Mouse (Mus musculus) neural tube, embryonic 10.5 days (tissue): ENCODE results near the gene Rbfox1.

Experiments used
- DNase-seq: peaks from one replicate; pipeline ENCODE4 v3.0.0-alpha.2; 2017; ENCODE audit warnings: low spot score; ENCODE audit errors: extremely low spot score

The Rbfox1 gene

DNA sequence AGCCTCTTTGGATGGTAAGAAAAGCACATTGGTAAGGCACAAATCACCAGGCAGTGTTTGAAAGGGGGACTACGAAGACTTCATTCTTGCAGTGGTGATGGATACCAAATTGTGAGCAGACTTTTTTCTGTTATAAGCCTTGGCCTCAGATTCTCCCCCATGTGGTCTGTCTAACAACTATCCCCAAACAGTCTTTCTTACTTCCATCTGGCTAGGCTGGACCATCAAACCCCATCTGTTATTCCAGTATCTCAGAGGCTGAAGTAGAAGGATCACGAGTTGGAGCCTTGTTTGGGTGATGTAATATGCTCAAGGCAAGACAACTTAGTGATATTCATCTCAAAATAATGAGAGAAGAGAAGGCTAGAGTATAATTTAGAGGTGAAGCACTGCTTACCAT, 922.7 kb downstream of the Rbfox1 start:
- no peak for DNase-seq

- no peak for DNase-seq
These were observed 928.7 kb downstream of the Rbfox1 start for GRCm38 (mm10) chr16:6813871-6814270.

DNA sequence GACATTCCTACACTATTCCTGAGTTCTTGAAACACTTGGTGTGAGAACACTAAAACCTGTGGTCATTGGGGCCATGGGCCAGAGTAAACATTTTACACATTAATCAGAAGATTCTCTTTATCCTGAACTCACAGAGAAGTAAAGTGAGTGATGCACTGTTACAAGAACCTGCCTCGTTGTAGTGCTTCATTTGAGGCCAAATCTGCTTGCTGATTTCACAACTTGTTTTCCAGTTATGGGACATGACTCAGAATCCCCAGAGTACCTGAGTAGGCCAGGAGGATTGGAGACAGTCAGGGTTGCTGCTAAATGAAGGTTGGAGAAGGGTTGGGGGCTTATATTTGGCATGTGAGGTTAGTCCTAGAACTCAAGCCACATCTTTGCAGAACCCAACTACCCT, 936.6 kb downstream of the Rbfox1 start:
- DNase-seq, result no peak

DNA sequence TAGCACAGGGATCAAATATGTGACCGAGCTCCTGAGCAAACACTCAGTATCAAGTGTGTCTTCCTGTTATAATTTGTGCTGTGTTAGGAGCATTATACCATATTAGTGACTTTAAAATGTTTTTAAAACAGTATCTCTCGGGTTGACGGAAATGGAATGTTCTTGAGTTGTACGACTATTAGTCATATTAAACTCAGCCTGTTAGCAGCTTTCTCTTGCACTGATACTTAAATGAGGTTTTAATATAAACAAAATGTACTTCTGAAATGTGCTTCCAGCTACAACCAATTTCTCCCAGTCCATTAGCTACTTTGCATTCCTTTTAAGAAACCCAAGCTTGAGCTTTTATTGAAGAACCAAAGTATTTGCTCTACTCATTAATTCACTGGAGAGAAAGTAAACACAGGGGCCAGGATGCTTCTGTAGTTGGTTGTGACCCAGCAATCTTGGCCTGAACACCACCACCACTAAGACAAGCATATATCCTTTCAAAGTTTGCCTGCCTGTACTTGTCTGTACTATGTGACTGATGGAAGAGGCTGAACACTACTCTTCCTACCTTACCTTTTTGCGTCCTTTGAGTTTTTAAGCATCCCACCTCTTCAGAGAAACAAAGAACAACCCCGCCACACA, 944.9 kb downstream of the Rbfox1 start:
- DNase-seq, result no peak

DNA sequence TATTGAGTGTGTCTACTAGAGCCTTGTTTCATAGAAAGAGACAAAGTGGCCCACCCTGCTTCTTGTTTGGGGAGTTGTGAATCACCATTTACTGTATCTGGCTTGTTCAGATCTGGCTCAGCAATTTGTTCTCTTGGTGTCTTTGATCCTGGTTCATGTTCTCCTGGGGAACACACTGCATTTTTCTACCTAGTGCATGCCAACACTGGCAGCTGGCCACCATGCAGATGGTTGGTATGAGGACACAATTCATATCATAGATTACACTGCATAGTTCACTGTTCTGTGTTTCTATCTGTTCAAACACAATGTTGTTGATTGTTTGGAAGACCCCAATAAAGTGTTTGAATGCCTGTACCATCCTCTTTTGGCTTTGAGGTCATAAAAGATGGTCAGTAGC, 948.3 kb downstream of the Rbfox1 start:
- no peak for DNase-seq

DNA sequence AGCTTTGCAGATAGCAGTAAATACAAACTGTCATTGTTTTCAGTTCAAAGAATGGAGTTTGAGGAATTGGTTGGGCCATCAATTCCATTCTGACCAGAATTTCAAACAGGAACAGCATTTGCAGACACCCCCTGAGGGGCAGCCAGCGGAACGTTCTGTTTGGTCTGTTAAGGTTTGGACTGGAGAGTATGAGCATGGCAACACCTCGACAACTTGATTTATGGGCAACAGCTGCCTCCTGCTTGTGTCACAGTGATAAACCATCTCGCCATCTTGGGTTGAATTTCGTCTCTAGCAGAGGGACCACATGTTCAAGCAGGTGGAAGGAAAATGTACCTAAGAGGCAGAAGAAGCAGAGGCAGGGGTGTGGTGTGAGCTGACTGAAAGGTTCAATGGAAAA, 949.9 kb downstream of the Rbfox1 start:
- DNase-seq, result peak; percentile 26

DNA sequence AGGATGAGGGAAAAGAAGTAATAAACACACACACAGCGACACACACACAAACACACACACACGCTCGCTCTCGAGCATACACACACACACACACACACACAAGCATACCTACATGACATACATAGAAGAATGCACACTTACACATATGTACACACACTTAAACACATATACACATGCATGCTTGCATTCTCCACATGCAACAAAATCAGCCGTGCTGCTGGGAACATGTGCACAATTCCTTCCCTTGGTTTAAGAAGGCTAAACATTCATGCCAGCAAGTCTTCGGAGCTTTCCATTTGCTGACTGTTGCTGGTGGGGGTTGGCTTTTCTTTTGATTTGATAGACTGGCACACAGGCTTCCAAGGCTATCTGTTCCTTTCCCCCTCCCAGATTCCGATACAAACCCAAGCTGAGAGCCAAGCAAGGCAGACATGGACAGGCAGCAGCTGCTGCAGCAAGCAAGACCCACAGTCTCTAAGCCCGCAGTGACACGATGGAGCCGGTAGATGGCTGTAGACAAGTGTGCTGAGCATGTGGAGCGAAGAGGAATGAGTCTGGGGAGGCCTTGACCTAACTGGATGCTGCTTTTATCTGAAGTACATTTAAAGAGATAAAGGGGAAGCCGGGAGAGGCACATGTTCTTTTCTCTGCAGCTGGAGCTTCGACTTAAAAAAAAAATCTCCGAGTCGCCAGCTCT, 954.3 kb downstream of the Rbfox1 start:
- peak; percentile 57 for DNase-seq

- no peak for DNase-seq
These were observed 954.9 kb downstream of the Rbfox1 start for GRCm38 (mm10) chr16:6840007-6840406.

DNA sequence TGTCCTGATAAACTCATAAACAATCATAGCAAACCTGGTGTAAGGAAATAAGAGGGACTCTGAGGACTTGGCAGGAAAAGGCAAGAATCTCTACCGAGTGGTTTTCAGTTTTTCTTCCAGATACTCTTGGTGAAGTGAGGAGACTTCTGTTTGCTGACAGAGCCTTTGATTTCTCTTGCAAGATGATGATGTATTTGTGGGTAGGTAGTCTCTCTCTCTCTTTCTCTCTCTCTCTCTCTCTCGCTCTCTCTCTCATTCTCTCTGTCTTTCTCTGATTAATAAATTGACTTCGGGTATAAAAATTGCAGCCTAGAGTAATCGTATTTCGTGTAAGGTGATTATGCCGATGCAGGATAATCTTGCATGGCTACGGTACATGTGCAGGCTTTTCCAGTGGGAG, 955.3 kb downstream of the Rbfox1 start:
- DNase-seq, result no peak

GRCm38 (mm10) chr16:6842066-6842785, 957.1 kb downstream of the Rbfox1 start:
- peak; percentile 16 for DNase-seq

DNA sequence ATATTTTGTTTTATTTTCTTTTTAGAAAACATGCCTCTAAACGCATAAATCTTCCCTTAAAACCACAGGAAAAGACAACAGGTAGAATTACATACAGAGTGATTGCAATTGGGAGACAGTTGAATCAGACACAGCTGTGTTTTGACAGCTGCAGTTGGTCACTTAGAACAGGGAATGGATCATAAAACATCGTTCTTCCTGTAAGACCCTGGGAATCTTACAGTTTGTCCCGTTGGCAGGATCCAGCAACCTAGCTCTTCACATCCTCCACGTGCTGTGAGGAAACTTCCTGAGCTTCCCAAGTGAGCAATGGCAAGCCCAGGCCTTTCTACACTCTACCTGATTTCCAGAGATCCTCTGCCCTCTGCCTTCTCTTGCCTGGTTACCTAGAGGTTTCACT, 959.5 kb downstream of the Rbfox1 start:
- DNase-seq, result peak; percentile 25

- DNase-seq, result peak; percentile 18
These were observed 966.2 kb downstream of the Rbfox1 start for GRCm38 (mm10) chr16:6851393-6851792.

DNA sequence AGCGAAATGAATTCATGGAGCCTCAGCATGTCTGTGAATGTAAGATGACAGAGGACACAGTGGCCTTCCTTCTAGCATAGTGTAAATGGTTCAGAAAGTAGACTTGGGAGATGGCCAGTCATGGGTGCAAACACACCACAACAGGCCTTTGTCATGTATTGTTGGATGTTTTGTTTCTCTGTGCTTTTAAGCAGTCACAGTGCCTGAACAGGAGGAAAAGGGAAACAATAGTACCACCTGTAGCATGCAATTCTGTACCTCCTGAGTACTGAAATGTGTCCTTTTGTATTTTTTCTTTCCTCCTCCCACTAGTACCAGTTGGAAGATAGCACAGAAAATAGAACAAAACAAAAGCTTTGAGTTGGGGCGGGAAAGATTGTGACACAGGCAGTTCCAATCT, 968.6 kb downstream of the Rbfox1 start:
- DNase-seq, result no peak

GRCm38 (mm10) chr16:6861656-6862055, 976.5 kb downstream of the Rbfox1 start:
- no peak for DNase-seq

DNA sequence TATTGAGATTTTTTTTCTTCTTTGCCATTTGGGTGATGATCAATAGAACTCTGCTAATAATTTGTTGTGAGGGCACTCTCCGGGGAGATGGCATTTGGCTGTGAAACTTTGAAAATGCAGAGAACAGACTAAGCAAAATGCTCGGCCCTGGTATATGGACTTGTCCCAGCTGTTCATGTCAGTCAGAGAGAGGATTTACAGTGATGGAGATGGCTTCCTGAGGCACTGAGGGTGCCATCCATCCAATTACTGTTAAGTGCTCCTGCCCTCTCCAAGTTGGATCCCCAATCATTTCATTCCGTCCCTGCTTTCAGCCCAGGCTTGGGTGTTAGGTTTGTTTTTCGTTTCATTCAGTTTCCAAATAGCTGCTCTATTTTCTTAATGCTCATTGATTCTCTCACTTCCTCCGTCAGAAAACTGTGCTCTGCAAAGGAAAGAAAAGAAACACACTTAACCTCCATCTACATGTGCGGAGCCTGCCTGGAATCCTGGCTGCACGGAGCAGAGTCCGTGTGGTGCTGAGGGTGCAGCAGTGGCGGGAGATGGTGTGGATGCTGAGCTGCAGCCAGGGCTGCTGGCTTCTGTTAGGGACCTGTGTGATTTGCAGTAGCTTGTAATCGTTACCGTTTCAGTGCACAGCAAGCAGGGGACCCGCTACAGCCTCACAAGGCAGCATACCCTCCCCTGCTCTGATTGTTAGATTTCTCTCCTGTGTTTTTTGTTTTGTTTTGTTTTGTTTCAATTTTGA, 997.7 kb downstream of the Rbfox1 start:
- DNase-seq, result no peak

DNA sequence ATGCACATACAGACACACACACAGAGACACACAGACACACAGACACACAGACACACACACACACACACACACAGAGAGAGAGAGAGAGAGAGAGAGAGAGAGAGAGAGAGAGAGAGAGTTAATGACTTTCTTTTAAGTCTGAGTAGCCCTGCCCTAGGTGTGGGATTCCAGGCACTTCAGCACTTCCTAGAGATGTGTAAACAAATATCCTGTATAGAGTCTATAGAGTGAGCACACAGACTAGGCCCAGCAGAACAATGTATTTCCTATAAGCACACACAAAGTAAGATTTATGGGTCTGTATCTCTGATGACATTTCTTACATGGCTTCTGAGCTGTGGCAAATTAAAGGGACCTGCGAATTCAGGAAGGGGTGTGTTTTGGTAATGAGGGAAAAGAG, 998.6 kb downstream of the Rbfox1 start:
- DNase-seq, result no peak

- no peak for DNase-seq
These were observed 1000.5 kb downstream of the Rbfox1 start for GRCm38 (mm10) chr16:6885617-6886016.

- DNase-seq, result no peak
These were observed 1004.1 kb downstream of the Rbfox1 start for GRCm38 (mm10) chr16:6889221-6889620.

DNA sequence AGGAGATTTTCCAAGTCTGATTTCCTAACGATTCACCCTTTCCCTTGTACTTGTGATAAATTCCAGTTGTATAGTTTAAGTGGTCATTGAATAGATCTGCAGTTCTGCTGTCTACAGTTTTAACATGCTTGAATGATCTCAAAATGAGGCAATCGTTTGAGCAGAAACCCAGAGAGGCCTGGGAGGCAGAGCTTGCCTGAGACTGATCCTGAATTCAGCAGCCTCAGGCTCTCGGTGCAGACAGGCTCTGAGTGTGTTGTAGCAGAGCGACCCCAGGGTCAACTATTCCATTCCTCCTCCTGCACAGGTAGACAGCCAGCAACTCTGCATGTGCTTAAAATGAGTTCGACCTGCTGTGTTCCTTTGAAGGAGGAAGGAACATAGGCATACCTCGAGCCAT, 1012.6 kb downstream of the Rbfox1 start:
- no peak for DNase-seq

DNA sequence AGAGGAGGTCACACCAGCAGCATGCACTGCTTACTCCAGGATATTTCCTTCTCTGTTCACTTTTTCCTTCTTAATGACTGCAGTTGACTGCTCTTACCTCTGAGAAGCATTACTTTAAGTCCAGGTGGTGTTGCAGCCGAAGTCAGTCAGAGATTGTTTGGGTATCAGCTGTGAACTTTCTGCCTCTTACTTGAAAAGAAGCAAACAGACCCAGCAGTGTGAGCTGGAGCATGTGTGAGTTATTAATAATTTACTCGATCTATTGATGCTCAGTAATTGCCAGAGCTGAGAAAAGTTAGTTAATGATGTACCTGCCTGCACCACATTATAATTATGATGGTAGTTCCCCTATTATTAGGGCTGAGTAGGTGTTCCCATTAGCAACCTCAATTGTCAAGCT, 1014.9 kb downstream of the Rbfox1 start:
- DNase-seq, result no peak

- no peak for DNase-seq
These were observed 1019.8 kb downstream of the Rbfox1 start for GRCm38 (mm10) chr16:6904984-6905383.

GRCm38 (mm10) chr16:6906001-6906400, 1020.8 kb downstream of the Rbfox1 start:
- DNase-seq, result no peak
